Mouse (Mus musculus) midbrain, embryonic 11.5 days (tissue): ENCODE data around the gene Ube2l3. TPM values are rescaled to one million over a fixed set of nuclear protein-coding genes. Genes with fewer than 3 reads are reported as not detected.

Experiments
- ATAC-seq: fragments of 200-750 bp; cut with Nextera tagmentation; 2 replicates; pipeline ENCODE4 v1.8.0; 2017; ENCODE audit warnings: moderate TSS enrichment, moderate library complexity; ENCODE audit not compliant: low FRiP score
- DNase-seq: peaks from one replicate; pipeline ENCODE4 v3.0.0; 2015; ENCODE audit warnings: low spot score; ENCODE audit errors: missing footprints
- H3K27ac ChIP-seq: fragments of 300-500 bp; sonication (generic); 2 replicates; pipeline ENCODE4 v1.5.1; 2014; ENCODE audit warnings: low read depth, low read length
- H3K27me3 ChIP-seq: fragments of 300-500 bp; sonication (generic); 2 replicates; pipeline ENCODE4 v1.6.1; 2014; ENCODE audit warnings: mild to moderate bottlenecking, low read length, moderate library complexity, mixed read lengths; ENCODE audit not compliant: control insufficient read depth, insufficient read depth
- H3K36me3 ChIP-seq: fragments of 300-500 bp; sonication (generic); 2 replicates; pipeline ENCODE4 v1.6.1; 2014; ENCODE audit warnings: mild to moderate bottlenecking, low read length, moderate library complexity, mixed read lengths; ENCODE audit not compliant: control insufficient read depth, insufficient read depth
- H3K4me1 ChIP-seq: fragments of 300-500 bp; sonication (generic); 2 replicates; pipeline ENCODE4 v1.6.1; 2014; ENCODE audit warnings: low read length; ENCODE audit not compliant: control insufficient read depth, insufficient read depth
- H3K4me2 ChIP-seq: fragments of 300-500 bp; sonication (generic); 2 replicates; pipeline ENCODE4 v1.6.1; 2014; ENCODE audit warnings: mild to moderate bottlenecking, moderate library complexity
- H3K4me3 ChIP-seq: fragments of 300-500 bp; sonication (generic); 2 replicates; pipeline ENCODE4 v1.5.1; 2014; ENCODE audit warnings: low read depth, low read length
- H3K9ac ChIP-seq: fragments of 300-500 bp; sonication (generic); 2 replicates; pipeline ENCODE4 v1.6.1; 2014; ENCODE audit warnings: low read length
- H3K9me3 ChIP-seq: fragments of 300-500 bp; sonication (generic); 2 replicates; pipeline ENCODE4 v1.6.1; 2016; ENCODE audit warnings: low read length; ENCODE audit not compliant: control insufficient read depth
- WGBS: fragments of 180-500 bp; shearing (Covaris S2); extraction: QIAGEN DNeasy Blood & Tissue Kit; methylation state at CpG from one replicate; pipeline ENCODE4 v1.1.7; 2014; 5-methylcytosine and 5-hydroxymethylcytosine counted together
- polyA plus RNA-seq: library from polyadenylated mRNA; unstranded; fragments of >200 nt; fragmentation: Nextera tagmentation; extraction: Ambion mirVana; gene quantifications from 2 replicates; pipeline ENCODE4 v1.2.1, GENCODE M21; 2014

The Ube2l3 gene
- polyA plus RNA-seq, 1 experiment from 2014 or later = 446 TPM

DNA sequence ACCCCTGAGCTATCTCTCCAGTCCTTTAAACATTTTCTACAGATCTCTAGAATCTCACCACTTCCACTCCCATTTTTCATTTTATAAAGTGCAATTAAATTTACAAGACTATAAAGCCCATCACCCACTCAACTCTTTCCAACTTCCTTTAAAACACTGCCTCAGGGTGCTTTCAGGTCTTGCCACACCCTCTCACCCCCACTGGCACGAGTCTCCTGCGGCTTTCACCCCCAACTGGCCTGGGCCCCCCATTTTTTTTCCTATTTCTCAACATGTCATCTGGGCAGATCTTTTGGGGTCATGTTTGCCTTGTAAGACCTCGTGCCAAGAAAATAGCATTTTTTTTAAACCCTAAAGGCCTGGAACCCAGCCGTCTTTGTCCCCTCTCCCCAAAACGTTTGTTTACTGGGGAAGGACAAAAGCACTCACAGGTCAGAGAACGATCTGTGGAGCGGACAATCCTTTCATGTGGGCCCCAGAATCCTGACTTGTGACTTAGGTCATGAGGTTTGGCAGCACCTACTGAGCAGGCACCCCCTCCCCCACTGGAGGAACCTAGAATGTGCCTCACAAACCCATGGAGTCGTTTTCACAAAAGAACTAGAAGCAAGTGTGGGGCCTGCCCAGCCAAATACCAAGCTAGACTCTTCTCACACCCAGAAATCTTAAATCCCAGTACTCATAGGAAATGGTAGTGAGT lies 14.6 kb upstream of the Ube2l3 start:
- H3K27me3 ChIP-seq = no peaks in the 10 kb centered on the region
- ATAC-seq (no peak), DNase-seq (no peak)
- no peak overlapping the region for H3K4me3 ChIP-seq
- H3K4me1 ChIP-seq = no peaks in the 10 kb centered on the region
- H3K9ac ChIP-seq = no peak overlapping the region
- no peak overlapping the region for H3K4me2 ChIP-seq
- H3K27ac ChIP-seq = no peak overlapping the region
- WGBS = 63% methylated on average over 8 of the region's 8 CpGs
- no peaks in the 10 kb centered on the region for H3K9me3 ChIP-seq
- no peaks in the 10 kb centered on the region for H3K36me3 ChIP-seq

DNA sequence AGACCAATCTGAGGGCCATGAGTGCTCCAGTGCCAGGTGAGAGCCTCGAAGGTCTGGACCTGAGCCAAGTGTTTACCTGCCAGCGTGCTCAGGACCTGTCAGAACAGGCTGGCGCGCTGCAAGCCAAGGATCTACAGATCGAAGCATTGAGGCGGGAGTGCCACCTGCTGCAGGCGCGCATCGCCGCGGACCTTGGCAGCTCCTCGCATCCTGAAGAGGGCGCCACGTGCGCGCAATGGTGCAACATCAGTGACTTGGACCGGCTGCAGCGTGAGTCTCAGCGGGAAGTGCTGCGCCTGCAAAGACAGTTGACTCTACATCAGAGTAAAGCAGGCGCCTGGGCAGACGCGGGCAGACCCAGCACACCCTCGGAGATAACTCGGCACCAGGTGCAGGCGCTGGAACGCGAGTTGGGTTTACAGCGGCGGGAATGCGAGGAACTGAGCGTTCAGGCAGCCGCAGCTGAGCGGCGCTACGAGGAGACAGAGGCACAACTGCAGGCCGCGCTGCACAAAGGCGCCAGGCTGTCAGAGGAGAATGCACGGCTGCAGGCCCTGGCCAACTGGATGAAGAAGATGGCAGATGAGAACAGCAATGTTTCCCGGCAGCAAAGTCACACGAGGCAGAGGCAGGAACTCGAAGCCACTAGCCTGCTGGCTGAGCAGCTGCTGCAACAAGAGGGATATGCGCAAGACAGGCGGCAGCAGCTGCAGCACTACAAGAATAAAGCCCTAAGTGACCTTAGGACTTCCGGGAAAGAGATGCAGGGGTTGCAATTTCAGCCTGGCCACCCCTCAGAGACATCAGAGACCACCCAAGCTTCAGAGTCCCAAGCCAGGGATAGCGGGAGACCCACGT lies 7.8 kb upstream of the Ube2l3 start:
- Histone ChIP-seq H3K27ac (no peak overlapping the region), H3K4me2 (peak overlapping the region; percentile 97), H3K4me3 (peak overlapping the region; percentile 54), H3K9me3 (no peaks in the 10 kb centered on the region), H3K27me3 (peaks cover 5% of the 10 kb centered on the region; the same call in 1 of the 2 replicates), H3K36me3 (no peaks in the 10 kb centered on the region), H3K9ac (peak overlapping the region; percentile 84), H3K4me1 (peaks cover 14% of the 10 kb centered on the region)
- ATAC-seq (peak; percentile 71), DNase-seq (peak; percentile 98)
- 8% methylated on average over 48 of the region's 48 CpGs for WGBS

DNA sequence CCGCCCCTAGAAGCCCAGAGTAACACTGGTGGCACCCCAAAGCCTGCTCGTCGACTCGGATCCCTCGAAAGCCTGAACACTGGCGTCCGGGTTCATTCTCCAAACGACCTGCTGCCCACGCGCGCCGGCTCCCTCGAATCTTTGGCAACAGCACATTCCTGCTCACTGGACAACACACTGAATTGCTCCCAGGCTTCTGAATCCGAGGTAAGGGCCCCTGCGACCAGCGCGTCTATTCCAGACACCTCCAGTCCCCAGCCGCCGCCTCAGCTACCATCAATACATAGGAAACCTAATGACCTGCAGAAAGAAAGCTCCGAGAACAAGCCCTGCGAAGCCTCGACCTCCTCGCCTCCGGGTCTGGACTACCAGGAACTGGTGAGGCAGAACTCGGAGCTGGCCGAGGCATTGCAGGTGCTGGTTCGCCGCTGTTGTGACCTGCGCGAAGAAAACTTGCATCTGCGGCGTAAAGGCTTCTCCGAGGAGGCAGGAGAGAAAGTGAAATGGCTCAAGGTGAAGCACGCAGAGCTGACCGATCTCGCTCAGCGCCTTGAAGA lies 7.0 kb upstream of the Ube2l3 start:
- H3K27ac ChIP-seq = peak overlapping the region; percentile 93
- peak overlapping the region; percentile 84 for H3K9ac ChIP-seq
- H3K4me2 ChIP-seq = peak overlapping the region; percentile 97
- ATAC-seq = peak; percentile 6; the same call in 1 of the 2 replicates
- no peaks in the 10 kb centered on the region for H3K9me3 ChIP-seq
- no peak for DNase-seq
- 2% methylated on average over 37 of the region's 37 CpGs for WGBS
- H3K27me3 ChIP-seq = peaks cover 5% of the 10 kb centered on the region; the same call in 1 of the 2 replicates
- H3K36me3 ChIP-seq = no peaks in the 10 kb centered on the region
- peaks cover 14% of the 10 kb centered on the region for H3K4me1 ChIP-seq
- peak overlapping the region; percentile 54 for H3K4me3 ChIP-seq

DNA sequence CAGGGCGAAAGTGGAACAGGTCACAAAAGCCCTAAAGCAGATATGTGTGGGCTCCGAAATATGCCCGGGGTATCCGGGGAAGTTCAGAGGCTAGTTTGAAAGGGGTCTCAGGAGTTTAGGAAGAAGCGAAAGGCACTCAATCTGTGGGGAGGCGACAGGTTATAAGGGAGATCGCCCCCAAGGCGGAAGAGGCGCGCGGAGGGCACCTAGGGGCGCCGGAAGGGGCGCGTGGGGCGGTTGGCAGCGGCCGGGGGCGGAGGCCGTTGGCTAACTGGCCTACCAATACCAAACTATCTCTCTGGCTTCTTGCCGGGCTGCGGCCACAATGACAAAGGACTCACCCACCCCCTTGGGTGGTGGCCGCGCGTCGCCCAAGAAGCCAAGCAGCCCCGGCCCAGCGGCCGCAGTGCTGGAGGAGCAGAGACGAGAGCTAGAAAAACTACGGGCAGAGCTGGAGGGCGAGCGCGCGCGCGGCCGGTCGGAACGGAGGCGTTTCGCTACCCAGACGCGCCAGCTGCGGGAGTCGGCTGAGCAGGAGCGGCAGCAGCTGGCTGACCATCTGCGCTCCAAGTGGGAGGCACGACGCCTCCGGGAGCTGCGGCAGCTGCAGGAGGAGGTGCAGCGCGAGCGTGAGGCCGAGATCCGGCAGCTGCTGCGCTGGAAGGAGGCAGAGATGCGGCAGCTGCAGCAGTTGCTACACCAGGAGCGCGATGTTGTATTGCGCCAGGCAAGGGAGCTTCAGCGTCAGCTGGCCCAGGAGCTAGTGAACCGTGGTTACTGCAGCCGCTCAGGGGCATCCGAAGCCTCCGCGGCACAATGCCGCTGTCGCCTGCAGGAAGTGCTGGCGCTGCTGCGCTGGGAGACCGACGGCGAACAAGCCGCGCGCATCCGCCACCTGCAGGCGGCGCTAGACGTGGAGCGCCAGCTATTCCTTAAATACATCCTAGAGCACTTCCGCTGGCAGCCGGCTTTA lies 6.2 kb upstream of the Ube2l3 start, which contains the start of gene Rimbp3:
Rimbp3 (plus strand) TSS at position 215 of the 973 bp plus-strand sequence.
- no peaks in the 10 kb centered on the region for H3K36me3 ChIP-seq
- peak within 1 kb of the TSS; percentile 97 for H3K4me2 ChIP-seq
- peak within 1 kb of the TSS; percentile 54 for H3K4me3 ChIP-seq
- H3K27ac ChIP-seq = peak within 1 kb of the TSS; percentile 93
- under 1% methylated on average over 85 of the region's 85 CpGs for WGBS
- peaks cover 14% of the 10 kb centered on the region for H3K4me1 ChIP-seq
- no peaks in the 10 kb centered on the region for H3K9me3 ChIP-seq
- peaks cover 5% of the 10 kb centered on the region; the same call in 1 of the 2 replicates for H3K27me3 ChIP-seq
- peak; percentile 87 for ATAC-seq
- DNase-seq = peak; percentile 99
- H3K9ac ChIP-seq = peak within 1 kb of the TSS; percentile 84

GRCm38 (mm10) chr16:17204990-17205389 lies 2.5 kb upstream of the Ube2l3 start:
- ATAC-seq = no peak
- no peak overlapping the region for H3K4me3 ChIP-seq
- H3K9me3 ChIP-seq = no peaks in the 10 kb centered on the region
- H3K4me2 ChIP-seq = no peak overlapping the region
- H3K27me3 ChIP-seq = no peaks in the 10 kb centered on the region; the same call in 1 of the 2 replicates
- no peak overlapping the region for H3K9ac ChIP-seq
- H3K27ac ChIP-seq = no peak overlapping the region
- H3K36me3 ChIP-seq = no peaks in the 10 kb centered on the region
- WGBS = 5% methylated on average over 6 of the region's 6 CpGs
- no peak for DNase-seq
- H3K4me1 ChIP-seq = peaks cover 16% of the 10 kb centered on the region

DNA sequence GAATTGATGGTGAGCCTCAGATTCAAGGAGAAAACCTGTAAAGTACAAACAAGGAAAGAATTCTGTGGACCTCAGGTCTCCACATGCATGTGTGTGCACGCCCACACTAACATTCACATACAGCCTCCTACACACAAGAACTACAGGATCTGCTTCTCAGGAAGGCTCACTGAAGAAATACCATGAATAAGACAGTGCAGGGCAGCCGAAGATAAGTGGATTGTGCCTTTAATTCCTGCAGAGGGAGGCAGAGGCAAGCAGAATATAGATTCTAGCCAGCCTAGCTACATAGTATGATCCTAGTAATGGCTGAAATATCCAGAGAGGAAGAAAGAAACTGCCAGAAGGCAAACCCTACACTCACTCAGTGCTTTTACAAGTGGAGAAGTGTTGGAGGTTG lies 472 bp downstream of the Ube2l3 start:
- 62% methylated on average over 2 of the region's 2 CpGs for WGBS
- Histone ChIP-seq H3K4me3 (no peak overlapping the region), H3K36me3 (no peaks in the 10 kb centered on the region), H3K4me2 (no peak overlapping the region), H3K9me3 (no peaks in the 10 kb centered on the region), H3K9ac (no peak overlapping the region), H3K27ac (no peak overlapping the region), H3K27me3 (no peaks in the 10 kb centered on the region), H3K4me1 (peaks cover 13% of the 10 kb centered on the region)
- DNase-seq (no peak), ATAC-seq (no peak)

DNA sequence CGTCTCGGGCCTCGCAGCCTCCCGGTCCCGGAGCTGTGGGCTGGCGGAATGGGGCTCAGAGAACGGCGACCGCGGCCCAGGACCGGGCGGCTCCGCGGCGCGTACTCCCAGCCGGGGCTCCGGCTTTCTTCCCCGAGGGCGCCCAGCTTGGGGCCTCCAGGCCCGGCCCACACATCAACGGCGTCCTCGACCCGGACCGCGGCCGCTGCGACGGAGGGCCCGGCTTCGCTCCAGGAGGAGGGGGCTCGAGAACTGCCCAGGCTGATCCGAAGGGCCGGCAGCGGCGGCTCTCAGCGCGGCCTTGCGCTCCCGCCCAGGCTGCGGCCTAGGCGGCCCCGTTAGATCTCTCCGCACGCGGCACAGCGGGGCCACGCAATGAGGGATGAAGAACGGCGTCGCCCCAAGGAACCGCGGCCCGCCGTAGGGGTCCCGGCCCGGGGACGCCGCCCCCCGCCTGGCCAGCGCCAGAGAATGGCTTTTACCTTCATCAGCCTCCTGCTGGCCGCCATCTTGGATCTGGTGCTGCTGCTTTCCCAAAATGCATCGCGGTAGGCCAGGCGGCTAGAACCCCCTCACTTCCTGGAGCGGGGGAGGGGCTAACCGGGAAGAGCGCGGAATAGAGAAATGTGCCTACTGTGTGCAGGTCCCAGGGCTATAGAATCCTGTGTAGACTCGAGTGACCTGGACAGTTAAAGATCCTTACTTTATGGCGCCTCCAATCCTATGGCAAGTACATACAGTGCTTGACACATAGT lies 1.3 kb downstream of the Ube2l3 start:
- peak; percentile 89 for ATAC-seq
- WGBS = under 1% methylated on average over 61 of the region's 72 CpGs

More for the DNA sequence above, 1.3 kb downstream of the Ube2l3 start:
- peak overlapping the region; percentile 79 for H3K4me3 ChIP-seq
- H3K4me1 ChIP-seq = peaks cover 13% of the 10 kb centered on the region
- H3K36me3 ChIP-seq = no peaks in the 10 kb centered on the region
- 0 out of 2 replicates have a peak overlapping the region, but pooled peaks have one; percentile 3 for H3K27ac ChIP-seq
- peak overlapping the region; percentile 95 for H3K9ac ChIP-seq
- no peaks in the 10 kb centered on the region for H3K9me3 ChIP-seq
- no peaks in the 10 kb centered on the region for H3K27me3 ChIP-seq
- H3K4me2 ChIP-seq = peak overlapping the region; percentile 88
- DNase-seq = peak; percentile 98
